Mouse (Mus musculus): ENCODE measurements around the gene Olfr1252.

Gene Olfr1252

DNA sequence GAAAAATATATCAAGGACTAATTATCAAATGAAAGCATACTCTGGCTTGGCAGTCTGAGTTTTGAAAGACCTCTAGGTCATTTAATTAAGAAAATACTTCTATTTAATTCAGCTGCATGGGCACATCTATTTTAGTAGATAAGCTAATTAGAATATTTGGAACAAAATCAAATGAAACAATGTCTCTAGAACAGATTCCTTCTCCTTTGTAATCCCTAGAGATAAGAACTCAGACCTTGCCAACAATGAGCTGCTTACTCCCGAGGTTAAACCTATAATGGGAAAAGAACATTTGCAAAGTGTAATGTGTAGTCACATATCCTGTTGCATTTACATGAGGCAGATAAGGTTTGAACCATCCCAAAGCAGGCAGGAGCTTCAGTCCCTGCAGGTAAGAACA is at the start of gene Olfr1252:
Gene Olfr1252, minus strand, starts transcription at position 101 of the 400 bp plus-strand sequence.
- no peak for DNase-seq (ENCODE audit: extremely low spot score, low spot score)

DNA sequence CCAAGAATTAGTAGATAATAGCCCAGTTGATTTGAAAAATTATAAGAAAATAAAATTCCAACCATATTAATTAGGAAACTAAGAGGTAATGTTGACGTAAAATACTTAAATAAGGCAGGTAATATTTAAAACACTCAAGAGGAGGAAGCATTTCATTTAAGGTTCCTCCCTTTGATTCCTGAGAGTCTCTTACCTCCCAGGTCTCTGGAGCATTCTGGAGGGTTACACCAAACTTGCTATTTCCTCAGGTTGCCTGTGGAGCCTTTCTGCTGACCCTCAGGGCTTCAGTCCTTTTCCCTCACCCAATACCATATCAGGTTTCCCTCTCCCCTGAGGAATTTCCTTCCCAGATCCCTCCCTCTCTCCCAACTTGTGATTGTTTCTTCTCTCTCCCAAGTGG is 32.2 kb upstream of the Olfr1252 start, which contains the start of gene Olfr1253:
Gene Olfr1253, minus strand, starts transcription at position 101 of the 400 bp plus-strand sequence.
- no peak for DNase-seq (ENCODE audit: extremely low spot score, low spot score)

DNA sequence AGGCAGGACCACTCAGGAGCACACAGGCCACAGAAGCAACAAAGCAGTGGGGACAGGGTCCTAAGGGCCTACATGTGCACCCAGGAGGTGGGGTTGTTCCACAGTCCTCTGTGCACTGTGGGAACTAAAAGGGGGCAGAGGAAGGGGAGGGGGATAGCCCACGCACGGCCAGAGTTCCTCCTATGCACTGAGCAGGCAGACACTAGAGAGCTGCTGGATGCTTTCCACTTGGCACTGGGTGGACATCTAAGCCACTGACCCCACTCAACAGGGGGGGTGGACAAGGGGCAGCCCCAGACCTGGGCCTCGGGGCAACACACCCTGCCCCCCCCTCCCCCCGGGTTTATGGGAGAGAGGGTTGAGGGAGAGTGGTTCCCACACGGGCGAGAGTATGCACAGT is 32.8 kb downstream of the Olfr1252 start:
- DNase-seq (ENCODE audit: extremely low spot score, low spot score), result no peak

DNA sequence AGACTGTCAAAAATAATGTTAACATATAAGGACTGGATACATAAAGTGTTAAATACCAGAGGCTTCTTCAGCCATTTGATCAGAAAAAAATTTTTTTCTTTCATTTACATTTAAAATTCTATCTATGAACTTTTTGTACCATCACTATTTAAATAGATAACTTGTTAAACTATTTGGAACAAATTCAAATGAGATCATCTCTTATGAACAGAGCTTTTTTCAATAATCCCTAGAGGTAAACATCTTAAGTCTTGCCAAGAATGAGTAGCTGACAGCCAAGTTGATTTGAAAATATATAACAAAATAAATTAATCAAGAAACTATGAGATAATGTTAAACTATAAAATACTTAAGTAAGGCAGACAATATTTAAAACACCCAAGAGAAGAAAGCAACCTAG is 53.0 kb downstream of the Olfr1252 start, which contains the start of gene Olfr1251:
Gene Olfr1251, minus strand, starts transcription at position 101 of the 400 bp plus-strand sequence.
- no peak for DNase-seq (ENCODE audit: extremely low spot score, low spot score)

Data from neural tube, embryonic 10.5 days (tissue).